Mouse (Mus musculus) c-Kit-positive CD71-positive TER-119-positive erythroid progenitor cells, embryonic 14.5 days (primary cell): ENCODE measurements at regions not wholly inside any gene's neighbourhood (a gene's known extent, or its start where the extent isn't known, plus 50 kb on each side); places are given as distances from the start of the nearest gene placed in this dataset.
"Not testable (repeated sequence)": the region's sequence is repeated elsewhere in the genome, so short reads cannot be mapped to it uniquely, and the experiment has no call there.

Source experiments
- DNase-seq: peaks from one replicate; pipeline ENCODE4 v3.0.0-alpha.2; 2013; ENCODE audit warnings: low spot score

DNA sequence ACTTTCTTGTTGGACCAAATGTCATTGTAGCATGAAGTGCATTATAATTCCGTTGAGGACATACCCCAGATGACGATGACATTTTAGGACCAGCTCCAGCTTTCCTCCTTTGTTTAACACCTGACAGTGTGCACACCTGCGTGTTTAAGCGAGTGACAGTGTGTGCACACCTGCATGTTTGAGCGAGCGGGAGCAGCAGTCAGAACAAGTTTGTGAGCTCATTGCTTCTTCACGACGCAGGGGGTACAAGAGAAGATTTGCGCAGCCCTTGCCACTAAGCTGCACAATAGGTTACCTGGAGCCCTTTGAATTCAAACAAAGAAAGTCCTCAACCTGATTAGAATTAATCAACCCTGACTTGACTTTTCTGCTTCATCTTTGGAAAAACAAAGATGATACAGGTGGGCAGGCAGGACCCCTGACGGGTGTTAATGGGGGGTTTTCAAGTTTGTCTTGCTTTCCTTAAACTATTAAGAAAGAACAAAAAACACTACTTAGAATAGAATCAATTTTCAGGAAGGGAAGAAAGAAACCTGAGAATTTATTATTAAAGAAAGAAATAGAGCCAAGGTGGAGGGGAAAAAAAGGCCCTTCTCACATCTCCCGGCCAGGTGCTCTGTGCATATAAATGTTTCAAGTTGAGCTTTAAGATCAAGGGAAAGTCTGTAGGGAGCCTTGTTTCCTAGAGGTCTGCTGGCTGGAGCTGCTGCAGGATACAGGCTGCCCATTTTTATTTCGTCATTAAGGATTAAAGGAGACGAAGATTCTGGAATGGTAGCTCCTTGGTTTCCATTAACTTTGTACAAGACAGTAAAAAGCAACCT is 144.8 kb upstream of the Ttc29 start:
- DNase-seq = no peak

DNA sequence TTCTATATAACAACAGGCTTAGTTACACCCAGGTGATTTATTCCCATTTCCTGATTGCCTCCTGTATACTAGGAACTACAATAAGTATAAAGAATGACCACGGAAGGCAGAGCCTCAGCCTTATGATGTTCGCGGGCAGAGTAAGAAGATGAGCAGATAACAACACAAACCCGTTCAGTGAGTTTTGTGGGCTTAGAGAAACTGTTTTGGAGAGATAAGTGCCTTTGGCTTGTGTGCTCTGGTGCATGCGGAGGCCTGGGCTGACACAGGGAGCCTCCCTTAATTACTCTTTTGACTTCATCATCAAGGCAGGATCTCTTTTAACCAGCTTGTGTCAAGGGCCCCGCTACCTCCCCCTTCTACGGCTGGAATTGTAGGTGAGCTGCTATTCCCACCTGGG is 139.3 kb upstream of the Ttc29 start:
- peak; percentile 8 for DNase-seq

DNA sequence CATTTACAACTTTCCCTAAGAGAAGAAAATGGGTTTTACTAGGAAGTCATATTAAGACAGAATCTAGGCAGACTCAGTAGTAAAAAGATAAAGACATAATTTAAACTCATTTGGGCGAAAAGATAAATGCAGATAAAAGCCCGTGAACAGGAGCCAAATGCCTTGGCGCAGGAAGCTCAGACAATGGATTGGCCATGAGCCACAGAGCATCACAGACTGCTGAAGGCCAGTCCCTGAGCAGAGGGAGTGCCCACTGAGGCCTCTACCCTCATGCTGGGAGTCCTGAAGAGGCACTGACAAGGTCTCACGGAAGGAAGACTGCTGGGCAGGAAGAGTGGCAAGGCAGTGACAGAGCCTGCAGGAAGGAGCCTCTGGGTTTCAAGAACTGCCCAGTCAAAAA is 136.0 kb upstream of the Ttc29 start:
- DNase-seq = no peak

DNA sequence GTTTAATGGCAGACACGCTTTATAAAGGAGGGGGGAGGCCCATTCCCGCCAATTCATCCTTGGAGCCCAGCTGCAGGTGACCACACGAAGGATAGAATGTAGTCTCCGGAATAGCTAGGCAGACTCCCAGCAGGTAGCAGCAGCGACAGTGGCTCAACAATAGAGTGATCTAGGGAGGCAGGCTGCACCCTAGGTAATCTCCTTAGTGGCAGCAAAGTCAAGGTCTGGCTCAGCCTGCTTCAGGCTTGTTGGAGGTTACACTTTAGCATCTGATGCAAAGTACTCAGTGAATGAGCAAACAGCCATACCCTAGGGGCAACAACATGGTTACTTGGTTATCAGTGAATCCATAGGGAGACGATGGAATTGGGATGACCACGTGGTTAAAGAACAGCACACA is 131.7 kb upstream of the Ttc29 start:
- not testable (repeated sequence) for DNase-seq

DNA sequence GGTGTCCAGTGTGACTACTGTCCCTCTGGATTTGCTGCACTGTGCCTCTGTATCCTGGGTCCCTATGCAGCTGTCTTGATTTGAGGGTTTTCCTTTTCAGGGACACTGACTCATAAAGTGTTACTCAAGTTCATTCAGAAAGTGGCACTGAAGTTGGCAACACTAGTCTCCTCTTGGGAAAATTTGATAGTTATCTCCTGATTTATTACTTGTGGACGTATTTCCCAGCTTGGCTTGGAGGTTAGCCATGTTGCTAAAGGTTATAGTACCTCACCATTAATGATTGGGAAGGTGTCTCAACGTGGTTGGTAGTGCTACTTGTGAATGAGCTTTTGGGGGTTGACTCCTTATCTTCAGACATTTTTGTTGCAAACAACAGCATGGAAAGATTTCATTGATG is 130.1 kb upstream of the Ttc29 start:
- no peak for DNase-seq

DNA sequence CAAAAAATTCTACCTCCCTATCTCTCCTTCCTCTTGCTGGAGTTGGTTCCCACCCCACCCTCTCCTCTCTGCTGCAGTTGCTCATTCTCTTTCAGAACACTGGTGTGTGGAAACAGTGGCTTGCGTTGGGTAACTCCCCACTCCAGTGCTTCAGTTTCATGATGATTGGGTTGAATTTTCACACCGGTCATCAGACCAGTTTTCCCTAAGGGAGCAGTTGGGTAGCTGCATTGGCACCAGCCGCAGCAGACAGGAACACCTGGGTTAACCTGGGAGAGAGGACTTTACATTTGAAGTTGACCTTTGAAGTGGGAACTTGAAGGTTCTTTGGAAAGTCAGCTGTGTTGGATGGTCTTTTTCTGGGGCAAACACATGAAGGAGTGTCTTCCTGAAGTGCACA is 126.7 kb upstream of the Ttc29 start:
- DNase-seq = no peak

DNA sequence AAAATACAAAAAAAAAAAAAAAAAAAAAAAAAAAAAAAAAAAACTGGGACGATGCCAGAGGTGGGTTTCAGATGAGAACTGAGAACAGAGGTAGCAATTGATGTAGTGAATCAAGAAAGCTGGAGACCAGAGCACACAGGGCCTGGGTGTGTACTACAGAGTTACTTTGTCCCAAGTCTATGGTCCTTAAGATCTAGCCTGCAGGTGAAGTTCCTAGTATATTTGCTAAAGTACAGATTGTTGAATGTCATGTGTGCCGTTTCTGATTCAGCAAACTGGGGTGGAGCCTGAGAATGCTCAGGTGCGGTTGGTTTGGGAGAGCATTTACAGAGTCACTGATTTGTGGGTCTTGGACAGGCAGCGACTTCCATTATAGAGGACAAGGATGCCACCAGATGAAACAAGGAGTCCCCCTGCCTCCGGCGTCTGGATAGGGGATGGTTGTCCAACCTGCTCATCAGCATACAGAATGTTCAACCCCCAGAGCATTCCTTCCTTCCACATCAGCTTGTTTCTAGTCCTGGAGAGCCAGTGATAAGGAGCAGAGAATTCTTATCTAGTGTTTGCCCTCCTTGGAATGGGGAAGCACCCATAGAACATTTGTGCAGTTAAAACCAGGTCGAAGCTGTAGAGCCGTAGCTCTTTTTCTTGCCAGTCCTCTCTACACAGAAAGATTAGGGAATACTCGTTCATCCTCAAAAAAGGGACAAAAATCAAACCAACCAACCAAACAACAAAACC is 122.5 kb upstream of the Ttc29 start:
- DNase-seq = no peak

DNA sequence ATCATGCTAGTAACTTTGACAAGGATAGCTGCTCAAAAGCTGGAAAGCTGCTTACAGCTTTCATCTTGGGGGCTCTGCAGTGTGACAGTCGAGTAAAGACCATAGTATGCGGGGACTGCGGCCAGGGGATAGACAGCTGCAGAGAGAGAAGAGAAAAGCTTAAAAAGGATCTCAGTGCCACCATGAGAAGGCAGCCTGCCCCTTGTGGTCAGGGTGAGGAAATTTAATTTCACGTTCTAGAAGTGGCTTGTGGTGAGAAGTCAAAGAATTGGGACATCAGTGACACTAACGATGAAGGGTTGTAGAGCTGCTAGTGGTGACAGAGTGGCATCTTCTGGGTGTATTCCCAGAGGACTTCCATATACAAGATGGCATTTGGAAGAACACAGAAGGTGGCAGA is 116.7 kb upstream of the Ttc29 start:
- no peak for DNase-seq

DNA sequence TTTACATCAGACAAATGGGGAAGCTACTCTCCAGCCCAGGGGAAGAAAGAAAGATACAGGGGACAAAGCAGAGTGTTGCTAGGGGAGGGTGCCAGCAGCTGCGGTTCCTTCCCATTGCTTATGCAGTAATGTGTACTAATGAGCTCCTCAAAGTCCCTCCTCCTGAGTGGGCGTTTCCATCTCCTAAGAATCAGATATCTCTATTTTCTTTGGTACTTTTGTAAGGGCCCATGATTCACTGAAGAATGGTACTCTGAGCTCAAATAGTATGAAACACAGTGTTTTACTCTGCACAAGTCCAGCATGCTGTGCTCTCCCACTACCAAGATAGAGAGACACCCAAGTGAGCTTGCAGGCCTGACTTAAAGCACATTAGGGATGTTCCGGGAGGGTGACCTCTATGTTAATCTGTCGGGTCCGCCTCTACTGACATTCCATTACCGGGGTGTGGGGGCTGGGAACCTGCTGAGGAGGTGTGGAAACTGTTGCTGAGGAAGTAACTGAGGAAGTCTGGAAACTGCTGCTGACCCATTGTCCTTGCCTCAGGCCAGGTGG is 114.8 kb upstream of the Ttc29 start:
- no peak for DNase-seq

DNA sequence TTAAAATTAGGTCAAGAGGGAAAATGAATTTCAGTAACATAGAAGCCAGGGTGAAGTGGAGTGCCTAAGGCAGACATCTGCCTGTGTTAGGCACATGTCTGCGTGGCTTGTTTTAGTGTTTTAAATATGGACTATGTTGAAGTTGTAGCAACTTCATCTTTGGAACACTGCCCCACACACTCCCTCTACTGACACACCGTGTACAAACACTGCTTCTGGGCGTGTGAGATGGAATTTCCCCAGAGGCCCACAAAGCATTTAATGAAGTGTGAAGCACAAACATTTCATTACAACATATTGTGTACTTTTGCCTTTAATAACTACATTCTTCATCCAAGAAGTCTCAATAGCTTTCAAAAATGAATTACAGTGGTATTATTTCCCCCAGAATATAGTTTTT is 114.0 kb upstream of the Ttc29 start:
- DNase-seq = no peak

DNA sequence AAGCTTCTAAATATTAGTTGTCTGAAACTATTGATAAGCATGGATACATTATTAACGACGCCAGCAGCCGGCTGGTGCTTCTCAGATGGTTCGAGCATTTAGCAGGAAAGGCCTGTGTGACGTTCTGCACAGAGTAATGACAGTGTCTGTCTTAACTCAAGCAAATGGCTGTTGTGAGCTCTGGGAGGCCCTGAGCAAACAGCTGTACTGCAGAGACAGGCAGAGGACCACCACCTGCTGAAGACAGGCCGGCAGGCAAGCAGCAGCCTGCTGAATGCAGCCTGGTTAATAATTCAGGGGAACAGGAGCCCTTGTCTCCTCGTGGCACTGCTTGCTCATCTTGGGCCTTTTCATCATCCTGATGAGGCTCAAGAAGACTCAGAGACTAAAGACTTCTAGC is 105.8 kb upstream of the Ttc29 start:
- no peak for DNase-seq

DNA sequence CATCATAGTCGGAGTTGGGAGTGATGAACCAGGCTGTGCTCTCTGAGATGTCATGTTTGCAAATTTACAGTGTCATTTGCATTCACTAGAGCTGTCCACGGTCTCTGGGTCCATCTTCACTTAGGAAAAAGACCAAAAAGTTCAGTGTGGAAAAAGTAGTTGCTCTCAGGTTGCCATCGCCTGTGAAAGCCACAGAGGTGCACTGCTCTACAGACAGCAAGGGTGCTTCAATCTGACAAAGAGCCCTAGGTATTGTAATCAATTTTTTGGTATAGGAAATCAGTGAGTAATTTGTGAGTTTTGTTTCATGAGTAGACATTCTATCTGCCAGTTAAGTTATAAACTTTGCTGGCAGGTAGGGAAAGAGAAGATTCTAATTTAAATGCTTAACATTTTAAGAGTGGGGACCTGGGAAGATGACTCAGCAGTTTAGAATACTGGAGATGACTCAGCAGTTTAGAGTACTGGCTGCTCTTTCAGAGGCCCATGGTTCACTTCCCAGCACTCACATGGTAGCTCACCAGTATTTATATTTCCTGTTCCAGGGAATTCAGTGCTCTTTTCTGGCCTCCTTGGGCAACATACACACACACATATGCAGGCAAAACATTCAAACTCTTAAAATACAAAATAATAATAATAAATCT is 103.0 kb upstream of the Ttc29 start:
- DNase-seq = peak; percentile 52

DNA sequence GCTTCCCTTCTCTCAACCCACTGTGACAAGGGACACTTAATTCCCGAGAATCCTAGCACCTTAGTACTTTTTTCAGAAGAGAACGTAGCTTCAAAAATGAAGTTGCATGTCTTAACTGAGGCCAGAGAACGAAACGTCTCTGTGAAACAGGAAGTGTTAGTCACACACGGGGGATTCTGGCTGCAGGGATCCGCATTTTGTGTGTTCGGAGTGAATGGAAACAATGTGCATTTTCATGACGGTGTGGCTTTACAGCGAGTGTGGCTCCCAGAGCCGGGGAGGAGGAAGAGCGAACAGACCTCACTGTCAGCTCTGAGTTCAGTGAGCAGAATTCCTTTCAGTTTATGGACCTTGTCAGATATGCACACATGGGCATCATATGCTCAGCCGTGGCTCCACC is 100.0 kb upstream of the Ttc29 start:
- no peak for DNase-seq

DNA sequence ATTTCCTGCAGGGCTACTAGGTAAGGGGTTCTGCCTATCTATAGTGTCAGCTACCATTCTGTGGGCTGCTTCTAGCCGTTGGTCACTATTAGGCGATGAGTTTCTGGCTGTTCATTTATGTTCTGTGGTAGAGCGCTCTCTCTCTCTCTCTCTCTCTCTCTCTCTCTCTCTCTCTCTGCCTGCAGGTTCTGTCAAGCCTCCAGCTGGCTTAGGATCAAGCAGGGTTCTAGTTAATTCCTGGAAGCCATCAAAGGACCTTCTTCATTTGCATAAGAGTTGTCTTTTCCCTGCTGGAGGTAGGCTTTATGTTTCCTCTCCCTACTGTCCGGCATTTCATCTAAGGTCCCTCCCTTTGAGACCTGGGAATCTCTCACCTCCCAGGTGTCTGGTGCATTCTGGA is 98.6 kb upstream of the Ttc29 start:
- no peak for DNase-seq

DNA sequence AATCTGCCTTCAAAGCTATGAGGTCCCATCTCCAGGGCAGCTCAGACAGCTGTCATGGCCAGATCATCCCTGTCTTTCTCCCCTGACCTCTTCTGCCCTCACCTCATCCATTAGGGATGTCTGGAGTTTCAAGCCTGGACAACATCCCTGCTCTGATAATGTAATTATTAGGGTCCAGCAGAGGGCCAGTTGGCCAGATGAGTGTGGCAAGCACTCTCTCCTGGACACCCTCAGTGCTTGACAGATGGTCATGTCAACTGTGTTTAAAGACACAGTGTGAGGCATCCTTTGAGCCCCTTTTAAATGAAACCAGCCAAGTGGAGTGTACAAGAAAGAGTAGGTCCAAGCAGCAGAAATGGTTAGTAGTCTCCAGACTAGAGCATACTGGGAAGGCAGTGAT is 95.9 kb upstream of the Ttc29 start:
- DNase-seq = no peak

DNA sequence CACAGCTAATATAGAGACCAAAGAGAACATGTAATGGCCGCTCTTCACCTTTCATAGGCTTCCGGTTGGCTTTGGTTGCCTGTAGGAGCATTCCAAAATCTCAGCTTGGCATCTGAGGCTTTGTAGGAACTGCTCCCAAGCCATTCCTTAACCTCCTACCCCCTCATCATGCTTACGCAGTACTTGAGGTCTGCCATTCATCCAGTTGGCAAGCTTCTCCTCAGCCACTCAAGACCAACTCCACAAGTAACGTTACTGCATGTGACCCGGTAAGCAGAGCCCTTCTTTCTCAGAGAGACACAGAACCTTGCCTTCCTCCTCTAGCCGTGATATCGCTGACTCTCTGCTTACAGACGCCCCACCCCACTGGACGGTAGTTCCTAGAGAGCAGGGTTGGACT is 94.6 kb upstream of the Ttc29 start:
- DNase-seq = no peak

DNA sequence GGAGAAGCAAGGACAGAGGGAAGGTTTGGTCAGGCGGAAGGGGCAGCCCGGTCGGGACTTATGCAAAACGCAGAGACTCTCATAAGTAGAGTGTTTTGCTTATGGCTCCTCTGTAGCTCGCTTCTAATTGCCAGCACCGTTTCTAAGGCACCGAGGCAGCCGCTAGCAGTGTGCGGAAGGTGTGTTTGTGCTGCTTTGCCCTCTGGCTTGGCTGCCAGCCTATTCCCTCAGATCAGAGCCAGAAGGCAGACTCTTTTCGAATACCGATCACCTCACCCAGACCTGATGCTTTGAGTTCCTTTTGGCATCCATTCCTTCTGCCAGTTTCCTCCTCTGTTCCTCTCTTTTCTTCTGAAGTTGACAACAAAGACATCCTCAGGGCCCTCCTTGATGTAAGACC is 93.4 kb upstream of the Ttc29 start:
- DNase-seq = no peak

DNA sequence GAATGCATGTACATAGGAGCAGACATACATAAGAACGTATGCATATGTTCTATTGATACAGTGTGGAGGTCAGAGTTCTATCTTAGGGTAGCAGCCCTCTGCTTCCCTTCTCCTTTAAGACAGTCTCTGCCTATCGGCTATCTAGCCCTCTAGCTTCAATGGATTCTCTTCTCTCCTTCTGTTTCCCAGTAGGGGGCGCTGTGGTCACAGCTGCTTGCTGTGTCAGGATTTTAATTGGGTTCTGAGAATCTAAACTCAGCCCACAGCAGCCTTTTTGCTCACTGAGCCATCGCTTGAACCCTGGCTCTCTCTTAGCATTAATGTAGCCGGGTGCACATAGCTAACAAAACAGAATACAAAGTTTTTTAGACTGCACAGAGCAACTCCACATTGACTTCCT is 88.8 kb upstream of the Ttc29 start:
- DNase-seq = peak; percentile 17

DNA sequence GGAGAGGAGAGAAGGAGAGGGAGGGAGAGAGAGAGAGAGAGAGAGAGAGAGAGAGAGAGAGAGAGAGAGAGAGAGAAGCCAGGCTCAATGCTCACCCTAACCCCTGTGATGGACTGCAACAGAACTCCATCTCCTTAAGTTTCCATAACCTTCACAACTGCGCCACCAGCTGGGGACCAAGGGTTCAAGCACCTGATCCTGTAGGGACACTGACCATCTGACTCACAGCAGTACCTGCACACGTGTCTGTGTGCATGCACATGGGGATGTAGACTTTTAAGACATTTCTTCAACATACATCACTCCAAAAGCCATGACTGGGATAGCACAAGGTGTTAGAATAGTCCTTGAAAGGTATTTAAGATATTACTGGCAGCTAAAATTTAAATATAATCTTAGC is 85.2 kb upstream of the Ttc29 start:
- DNase-seq = no peak

DNA sequence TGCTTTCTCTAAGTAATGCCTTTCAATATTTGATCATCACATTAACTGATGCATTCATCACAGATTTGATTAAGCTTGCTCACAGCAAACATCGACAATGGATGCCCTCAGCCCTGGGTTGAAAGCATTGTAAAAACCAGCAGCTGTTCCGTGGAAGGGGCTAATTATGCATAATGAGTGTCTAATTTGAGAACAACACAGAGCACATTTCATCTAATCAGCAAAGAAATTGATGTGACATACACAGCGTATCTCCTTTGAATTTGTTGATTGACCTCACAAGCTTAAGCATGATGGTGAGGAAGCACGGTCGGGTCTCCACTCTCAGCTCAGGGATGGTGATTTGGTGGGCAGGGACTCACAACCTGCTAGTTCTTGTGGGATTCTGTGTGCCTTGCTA is 84.0 kb upstream of the Ttc29 start:
- DNase-seq = no peak

DNA sequence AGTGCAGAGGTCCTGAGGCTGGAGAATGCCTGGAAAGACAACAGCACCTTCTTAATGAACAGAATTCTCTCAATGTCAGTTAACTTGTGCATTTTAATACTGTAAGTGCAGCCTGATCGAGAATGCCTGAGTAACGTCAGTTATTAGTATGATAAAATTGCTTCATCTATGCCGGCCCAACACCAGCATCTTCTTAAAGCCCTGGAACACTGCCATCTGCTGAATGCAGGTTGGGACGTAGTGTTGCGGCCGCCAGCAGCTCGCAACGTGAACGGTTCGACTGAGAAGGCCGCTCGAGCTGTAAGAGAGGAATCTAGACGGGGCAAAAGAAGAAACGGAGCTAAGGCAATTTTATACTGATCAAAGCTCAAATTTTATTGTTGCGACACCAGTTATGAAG is 73.6 kb upstream of the Ttc29 start:
- DNase-seq = not testable (repeated sequence)

DNA sequence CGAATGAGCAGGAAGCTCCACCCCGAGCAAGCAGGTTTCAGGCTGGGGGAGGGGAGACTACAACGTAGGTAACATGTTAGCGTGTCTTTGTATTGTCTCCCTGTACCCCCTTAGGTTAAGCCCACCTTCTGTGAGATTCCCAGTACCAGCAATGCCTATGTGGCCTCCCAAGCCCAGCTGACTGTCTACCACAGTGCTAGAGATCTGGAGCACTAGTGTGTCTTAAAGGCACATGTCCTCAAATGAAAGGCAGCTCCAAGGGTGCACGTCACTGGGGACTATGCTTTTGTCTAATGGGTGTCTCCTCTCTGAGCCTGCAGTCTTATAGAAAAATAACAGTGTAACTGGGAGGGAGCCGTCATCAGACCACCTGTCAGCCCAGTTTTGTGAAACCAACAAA is 65.9 kb upstream of the Ttc29 start:
- DNase-seq = no peak

DNA sequence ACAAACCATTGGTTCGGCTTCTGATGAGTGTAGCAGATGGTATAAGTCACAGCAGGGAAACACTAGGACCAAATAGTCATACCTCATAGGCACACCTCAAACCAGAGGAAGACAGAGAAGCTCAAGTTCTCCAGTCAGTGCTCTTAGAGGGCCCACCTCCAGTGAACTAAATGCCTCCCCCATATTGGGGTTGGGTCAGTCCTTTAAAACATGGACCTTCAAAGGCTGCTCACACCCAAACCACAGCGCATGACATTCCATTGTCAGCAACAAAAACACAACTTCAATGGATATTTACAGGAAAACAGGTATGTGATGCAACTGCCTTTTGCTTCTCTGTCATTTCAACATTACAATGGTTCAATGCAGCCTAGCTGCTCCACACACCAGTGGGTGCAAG is 65.1 kb upstream of the Ttc29 start:
- DNase-seq = no peak
